Mouse (Mus musculus): Measurements from ENCODE around the gene Cracr2b. TPM values are rescaled to one million over a fixed set of nuclear protein-coding genes. Genes with fewer than 3 reads are reported as not detected.
A peak's percentile ranks its signal among the peaks of the same experiment; 100 is the strongest.

Gene Cracr2b
- polyA plus RNA-seq (2016; fragmentation: Nextera tagmentation; extraction: Ambion mirVana): 16.6 and 17.5 TPM in 2 replicates

GRCm38 (mm10) chr7:141460391-141461113 is at the start of gene Cracr2b:
TSS of gene Cracr2b (plus strand) at chr7:141461094.
- ATAC-seq (ENCODE audit: insufficient number of reproducible peaks, low FRiP score): no peak
- H3K27ac ChIP-seq (ENCODE audit: poor library complexity, severe bottlenecking): no peak within 1 kb of the TSS
- peaks cover 20% of the 10 kb centered on the region for H3K36me3 ChIP-seq
- peak within 1 kb of the TSS; percentile 96 for H3K4me2 ChIP-seq
- 69% methylated on average over 15 of the region's 15 CpGs for WGBS
- H3K4me3 ChIP-seq: peak within 1 kb of the TSS; percentile 62
- H3K9ac ChIP-seq: peak within 1 kb of the TSS; percentile 77
- peaks cover 49% of the 10 kb centered on the region for H3K4me1 ChIP-seq (replicated peaks)
- no peaks in the 10 kb centered on the region for H3K9me3 ChIP-seq (replicated peaks)
- H3K27me3 ChIP-seq (replicated peaks): peaks cover 61% of the 10 kb centered on the region

GRCm38 (mm10) chr7:141411667-141412066 is 49.2 kb upstream of the Cracr2b start:
- peaks cover 12% of the 10 kb centered on the region for H3K4me1 ChIP-seq (replicated peaks)
- no peak overlapping the region for H3K9ac ChIP-seq
- peaks cover 31% of the 10 kb centered on the region for H3K36me3 ChIP-seq
- no peaks in the 10 kb centered on the region for H3K27me3 ChIP-seq (replicated peaks)
- H3K9me3 ChIP-seq (replicated peaks): no peaks in the 10 kb centered on the region
- H3K27ac ChIP-seq (ENCODE audit: poor library complexity, severe bottlenecking): no peak overlapping the region
- no peak overlapping the region for H3K4me2 ChIP-seq
- ATAC-seq (ENCODE audit: insufficient number of reproducible peaks, low FRiP score): no peak
- WGBS: 95% methylated on average over 1 of the region's 1 CpGs
- no peak overlapping the region for H3K4me3 ChIP-seq

GRCm38 (mm10) chr7:141413331-141413730 is 47.6 kb upstream of the Cracr2b start:
- H3K4me1 ChIP-seq (replicated peaks): peaks cover 12% of the 10 kb centered on the region
- peaks cover 22% of the 10 kb centered on the region for H3K36me3 ChIP-seq
- H3K4me2 ChIP-seq: peak overlapping the region; percentile 89
- H3K9ac ChIP-seq: peak overlapping the region; percentile 85
- H3K4me3 ChIP-seq: peak overlapping the region; percentile 75
- 3% methylated on average over 16 of the region's 16 CpGs for WGBS
- H3K9me3 ChIP-seq (replicated peaks): no peaks in the 10 kb centered on the region
- ATAC-seq (ENCODE audit: insufficient number of reproducible peaks, low FRiP score): peak; percentile 9; the same call in 1 of the 2 replicates
- H3K27ac ChIP-seq (ENCODE audit: poor library complexity, severe bottlenecking): peak overlapping the region; percentile 80
- H3K27me3 ChIP-seq (replicated peaks): 0 out of 2 replicates have a peak, but pooled peaks cover 4% of the 10 kb centered on the region

GRCm38 (mm10) chr7:141413809-141414584 is 46.9 kb upstream of the Cracr2b start, which contains the start of gene Gatd1:
TSS of gene Gatd1 (minus strand) at chr7:141414136.
- WGBS: under 1% methylated on average over 52 of the region's 56 CpGs
- ATAC-seq (ENCODE audit: insufficient number of reproducible peaks, low FRiP score): peak; percentile 96

GRCm38 (mm10) chr7:141416144-141416841 is 44.6 kb upstream of the Cracr2b start:
- Histone ChIP-seq H3K4me1 (replicated peaks) (peaks cover 7% of the 10 kb centered on the region), H3K27me3 (replicated peaks) (0 out of 2 replicates have a peak, but pooled peaks cover 7% of the 10 kb centered on the region), H3K27ac (ENCODE audit: poor library complexity, severe bottlenecking) (no peak overlapping the region), H3K4me2 (no peak overlapping the region), H3K36me3 (no peaks in the 10 kb centered on the region), H3K9me3 (replicated peaks) (no peaks in the 10 kb centered on the region), H3K4me3 (no peak overlapping the region), H3K9ac (no peak overlapping the region)
- WGBS: 79% methylated on average over 6 of the region's 6 CpGs
- ATAC-seq (ENCODE audit: insufficient number of reproducible peaks, low FRiP score): no peak

More at GRCm38 (mm10) chr7:141413809-141414584, 46.9 kb upstream of the Cracr2b start, which contains the start of gene Gatd1:
- H3K4me1 ChIP-seq (replicated peaks): peaks cover 11% of the 10 kb centered on the region
- H3K9ac ChIP-seq: peak within 1 kb of the TSS; percentile 85
- H3K36me3 ChIP-seq: peaks cover 17% of the 10 kb centered on the region
- peak within 1 kb of the TSS; percentile 75 for H3K4me3 ChIP-seq
- H3K27me3 ChIP-seq (replicated peaks): 0 out of 2 replicates have a peak, but pooled peaks cover 7% of the 10 kb centered on the region
- no peaks in the 10 kb centered on the region for H3K9me3 ChIP-seq (replicated peaks)
- peak within 1 kb of the TSS; percentile 80 for H3K27ac ChIP-seq (ENCODE audit: poor library complexity, severe bottlenecking)
- peak within 1 kb of the TSS; percentile 89 for H3K4me2 ChIP-seq

- Histone ChIP-seq H3K9ac (no peak overlapping the region), H3K4me3 (no peak overlapping the region), H3K4me2 (no peak overlapping the region), H3K4me1 (replicated peaks) (peaks cover 4% of the 10 kb centered on the region), H3K27ac (ENCODE audit: poor library complexity, severe bottlenecking) (no peak overlapping the region), H3K36me3 (no peaks in the 10 kb centered on the region), H3K9me3 (replicated peaks) (no peaks in the 10 kb centered on the region), H3K27me3 (replicated peaks) (0 out of 2 replicates have a peak, but pooled peaks cover 7% of the 10 kb centered on the region)
- WGBS: 60% methylated on average over 8 of the region's 8 CpGs
- ATAC-seq (ENCODE audit: insufficient number of reproducible peaks, low FRiP score): no peak
Observed at GRCm38 (mm10) chr7:141417731-141418681, 42.9 kb upstream of the Cracr2b start.

- Histone ChIP-seq H3K27me3 (replicated peaks) (0 out of 2 replicates have a peak, but pooled peaks cover 7% of the 10 kb centered on the region), H3K36me3 (no peaks in the 10 kb centered on the region), H3K9me3 (replicated peaks) (no peaks in the 10 kb centered on the region), H3K9ac (no peak overlapping the region), H3K27ac (ENCODE audit: poor library complexity, severe bottlenecking) (no peak overlapping the region), H3K4me3 (no peak overlapping the region), H3K4me1 (replicated peaks) (no peaks in the 10 kb centered on the region), H3K4me2 (no peak overlapping the region)
- WGBS: 66% methylated on average over 7 of the region's 7 CpGs
- no peak for ATAC-seq (ENCODE audit: insufficient number of reproducible peaks, low FRiP score)
Observed at GRCm38 (mm10) chr7:141418970-141419369, 41.9 kb upstream of the Cracr2b start.

GRCm38 (mm10) chr7:141420030-141420702 is 40.7 kb upstream of the Cracr2b start:
- Histone ChIP-seq H3K9me3 (replicated peaks) (no peaks in the 10 kb centered on the region), H3K4me2 (no peak overlapping the region), H3K27ac (ENCODE audit: poor library complexity, severe bottlenecking) (no peak overlapping the region), H3K9ac (no peak overlapping the region), H3K27me3 (replicated peaks) (peaks cover 7% of the 10 kb centered on the region; the same call in 1 of the 2 replicates), H3K36me3 (no peaks in the 10 kb centered on the region), H3K4me1 (replicated peaks) (no peaks in the 10 kb centered on the region), H3K4me3 (no peak overlapping the region)
- WGBS: 66% methylated on average over 9 of the region's 9 CpGs
- no peak for ATAC-seq (ENCODE audit: insufficient number of reproducible peaks, low FRiP score)

GRCm38 (mm10) chr7:141423811-141424210 is 37.1 kb upstream of the Cracr2b start:
- WGBS: 63% methylated on average over 4 of the region's 4 CpGs
- Histone ChIP-seq H3K9me3 (replicated peaks) (no peaks in the 10 kb centered on the region), H3K9ac (no peak overlapping the region), H3K27me3 (replicated peaks) (peaks cover under 1% of the 10 kb centered on the region), H3K4me3 (no peak overlapping the region), H3K4me2 (no peak overlapping the region), H3K27ac (ENCODE audit: poor library complexity, severe bottlenecking) (no peak overlapping the region), H3K4me1 (replicated peaks) (peaks cover 8% of the 10 kb centered on the region), H3K36me3 (no peaks in the 10 kb centered on the region)
- ATAC-seq (ENCODE audit: insufficient number of reproducible peaks, low FRiP score): no peak

All from heart, embryonic 12.5 days (tissue).